Mouse (Mus musculus) heart, embryonic 13.5 days (tissue): ENCODE measurements at regions not wholly inside any gene's neighbourhood (a gene's known extent, or its start where the extent isn't known, plus 50 kb on each side); places are given as distances from the start of the nearest gene placed in this dataset.

ENCODE experiments used
- ATAC-seq: fragments of 200-750 bp; cut with Nextera tagmentation; 2 replicates; pipeline ENCODE4 v1.8.0; 2017; ENCODE audit warnings: moderate TSS enrichment; ENCODE audit not compliant: insufficient number of reproducible peaks, low FRiP score, low TSS enrichment; ENCODE audit errors: extremely low read depth
- H3K27ac ChIP-seq: fragments of 300-500 bp; sonication (generic); replicated peaks from 2 replicates; pipeline ENCODE4 v1.5.1; 2015; ENCODE audit warnings: moderate library complexity, mild to moderate bottlenecking, inconsistent platforms
- H3K27me3 ChIP-seq: fragments of 300-500 bp; sonication (generic); replicated peaks from 2 replicates; pipeline ENCODE4 v1.6.1; 2015; ENCODE audit warnings: mild to moderate bottlenecking, inconsistent platforms
- H3K36me3 ChIP-seq: fragments of 300-500 bp; sonication (generic); 2 replicates; pipeline ENCODE4 v1.6.1; 2015; ENCODE audit warnings: mild to moderate bottlenecking, inconsistent platforms
- H3K4me1 ChIP-seq: fragments of 300-500 bp; sonication (generic); 2 replicates; pipeline ENCODE4 v1.6.1; 2015; ENCODE audit warnings: inconsistent platforms
- H3K4me2 ChIP-seq: fragments of 300-500 bp; sonication (generic); 2 replicates; pipeline ENCODE4 v1.6.1; 2015; ENCODE audit warnings: inconsistent platforms, mild to moderate bottlenecking, moderate library complexity
- H3K4me3 ChIP-seq: fragments of 300-500 bp; sonication (generic); 2 replicates; pipeline ENCODE4 v1.5.1; 2015; ENCODE audit warnings: moderate library complexity, mild to moderate bottlenecking, inconsistent platforms
- H3K9ac ChIP-seq: fragments of 300-500 bp; sonication (generic); 2 replicates; pipeline ENCODE4 v1.6.1; 2015; ENCODE audit warnings: inconsistent platforms, mild to moderate bottlenecking, moderate library complexity
- H3K9me3 ChIP-seq: fragments of 300-500 bp; sonication (generic); 2 replicates; pipeline ENCODE4 v1.6.1; 2016; ENCODE audit warnings: inconsistent platforms
- WGBS: fragments of 180-500 bp; shearing (Covaris S2); methylation state at CpG from one replicate; pipeline ENCODE4 v1.1.7; 2015; ENCODE audit warnings: mixed read lengths; 5-methylcytosine and 5-hydroxymethylcytosine counted together

DNA sequence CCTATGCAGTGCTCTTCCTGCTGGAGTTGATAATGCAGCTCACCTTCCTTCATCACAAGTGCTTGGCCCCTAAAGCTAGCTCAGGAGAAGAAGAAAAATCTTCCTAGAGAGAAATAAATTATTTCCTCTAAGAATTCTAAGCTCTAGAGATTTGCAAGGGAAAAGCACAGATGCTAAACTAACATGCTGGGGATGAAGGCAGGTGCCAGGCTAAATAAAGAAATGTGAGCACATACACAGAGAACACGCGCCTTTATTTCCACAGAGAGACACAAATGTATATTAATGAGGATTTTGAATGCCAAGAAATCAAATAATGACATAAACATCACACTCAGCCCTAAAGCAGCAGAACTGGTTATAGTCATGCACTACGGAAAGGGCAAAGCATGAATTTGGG, 229.5 kb upstream of the Mamld1 start:
- H3K27me3 ChIP-seq: no peaks in the 10 kb centered on the region
- no peak for ATAC-seq
- no peak overlapping the region for H3K27ac ChIP-seq
- no peaks in the 10 kb centered on the region for H3K36me3 ChIP-seq
- H3K4me1 ChIP-seq: peaks cover 21% of the 10 kb centered on the region
- 86% methylated on average over 3 of the region's 3 CpGs for WGBS
- no peak overlapping the region for H3K4me2 ChIP-seq
- no peak overlapping the region for H3K4me3 ChIP-seq
- H3K9me3 ChIP-seq: no peaks in the 10 kb centered on the region
- no peak overlapping the region for H3K9ac ChIP-seq

DNA sequence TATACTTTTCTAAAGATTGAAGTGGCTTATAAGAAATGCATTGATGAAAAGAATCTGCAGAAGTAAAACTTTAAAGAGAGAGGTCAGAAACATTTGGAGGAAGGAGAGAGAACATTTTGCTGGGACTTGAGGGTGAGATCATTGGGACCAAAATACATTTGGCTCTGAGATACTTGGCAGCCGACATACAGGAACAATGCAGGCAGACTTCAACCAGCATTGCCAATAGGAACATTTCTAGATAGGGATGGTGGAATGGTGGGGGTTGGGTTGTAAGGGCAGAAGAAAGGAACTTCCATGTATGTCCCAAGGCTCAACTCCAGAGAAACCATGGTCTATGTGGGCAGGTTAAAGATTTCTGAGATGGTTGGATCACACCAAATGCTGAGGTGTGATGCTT, 232.3 kb upstream of the Mamld1 start:
- WGBS: 19% methylated on average over 1 of the region's 1 CpGs
- H3K4me3 ChIP-seq: no peak overlapping the region
- no peaks in the 10 kb centered on the region for H3K9me3 ChIP-seq
- no peak overlapping the region for H3K9ac ChIP-seq
- ATAC-seq: no peak
- no peaks in the 10 kb centered on the region for H3K27me3 ChIP-seq
- H3K4me1 ChIP-seq: peaks cover 21% of the 10 kb centered on the region
- peak overlapping the region; percentile 54 for H3K27ac ChIP-seq
- no peaks in the 10 kb centered on the region for H3K36me3 ChIP-seq
- H3K4me2 ChIP-seq: no peak overlapping the region

DNA sequence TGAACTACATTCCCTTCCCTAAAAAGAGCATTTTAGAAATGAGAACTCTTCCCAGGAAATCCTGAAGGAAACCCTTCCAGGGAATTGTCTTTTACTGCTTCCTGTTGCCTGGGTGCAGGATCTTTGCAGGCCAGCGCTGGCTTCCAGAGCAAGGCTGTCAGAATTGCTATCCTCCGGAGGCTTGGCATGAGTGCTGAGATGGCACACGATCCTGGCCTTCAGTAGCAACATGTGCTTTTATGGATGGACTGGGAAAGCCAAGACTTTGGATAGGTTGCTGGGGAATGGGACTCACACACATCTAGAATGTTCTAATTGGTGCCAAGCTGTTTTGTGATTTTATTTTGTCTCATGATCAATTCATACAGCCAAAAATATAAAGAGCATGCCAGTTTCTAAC, 233.4 kb upstream of the Mamld1 start:
- H3K27ac ChIP-seq: no peak overlapping the region

DNA sequence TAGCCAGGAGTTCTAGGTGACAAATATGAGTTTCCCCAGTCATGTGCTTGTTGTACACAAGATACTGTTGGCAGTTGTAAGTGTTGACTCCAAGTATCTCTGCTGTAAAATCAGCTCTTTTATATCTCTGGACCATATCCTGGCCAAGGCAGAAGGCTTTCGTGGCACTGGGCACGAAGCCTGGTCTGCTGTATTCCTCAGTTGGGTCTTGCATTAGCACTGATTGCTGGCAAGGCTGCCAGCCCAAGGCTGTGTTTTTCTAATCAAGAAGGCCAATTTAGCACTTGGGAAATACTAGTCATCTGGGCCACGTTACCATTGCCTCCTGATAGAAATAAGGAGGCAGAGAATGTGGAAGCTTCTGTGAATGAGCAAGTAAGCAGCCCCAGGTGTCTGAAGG, 258.3 kb upstream of the Mamld1 start:
- WGBS: 62% methylated on average over 3 of the region's 3 CpGs
- ATAC-seq: no peak
- Histone ChIP-seq H3K4me3 (no peak overlapping the region), H3K9me3 (no peaks in the 10 kb centered on the region), H3K27ac (no peak overlapping the region), H3K27me3 (0 out of 2 replicates have a peak, but pooled peaks cover 3% of the 10 kb centered on the region), H3K4me1 (no peaks in the 10 kb centered on the region), H3K9ac (no peak overlapping the region), H3K4me2 (no peak overlapping the region), H3K36me3 (no peaks in the 10 kb centered on the region)

More for the DNA sequence above, 233.4 kb upstream of the Mamld1 start:
- no peaks in the 10 kb centered on the region for H3K27me3 ChIP-seq
- no peaks in the 10 kb centered on the region for H3K9me3 ChIP-seq
- no peak overlapping the region for H3K4me2 ChIP-seq
- no peak for ATAC-seq
- H3K36me3 ChIP-seq: no peaks in the 10 kb centered on the region
- H3K4me3 ChIP-seq: no peak overlapping the region
- WGBS: 56% methylated on average over 3 of the region's 3 CpGs
- H3K4me1 ChIP-seq: peaks cover 21% of the 10 kb centered on the region
- H3K9ac ChIP-seq: no peak overlapping the region

DNA sequence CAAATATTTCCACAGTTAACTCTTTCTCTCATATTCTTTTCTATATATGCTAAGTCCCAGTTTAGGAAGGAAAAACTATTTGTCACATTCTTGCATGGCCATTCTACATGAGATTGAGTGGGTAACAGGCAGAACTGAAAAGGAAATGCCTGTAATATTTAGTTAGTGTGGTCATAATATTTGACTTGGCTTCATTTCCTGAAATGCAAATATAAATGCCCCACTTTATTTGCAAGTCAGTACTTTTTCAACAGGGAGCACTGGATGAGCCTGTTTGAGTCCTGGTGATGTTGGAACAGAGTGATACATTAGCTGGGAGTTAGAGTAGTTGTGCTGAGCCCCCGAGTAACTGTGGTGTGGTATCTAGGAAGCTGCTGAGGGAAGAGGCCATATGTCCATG, 285.9 kb upstream of the Tmem185a start:
- ATAC-seq: no peak
- H3K9ac ChIP-seq: no peak overlapping the region

DNA sequence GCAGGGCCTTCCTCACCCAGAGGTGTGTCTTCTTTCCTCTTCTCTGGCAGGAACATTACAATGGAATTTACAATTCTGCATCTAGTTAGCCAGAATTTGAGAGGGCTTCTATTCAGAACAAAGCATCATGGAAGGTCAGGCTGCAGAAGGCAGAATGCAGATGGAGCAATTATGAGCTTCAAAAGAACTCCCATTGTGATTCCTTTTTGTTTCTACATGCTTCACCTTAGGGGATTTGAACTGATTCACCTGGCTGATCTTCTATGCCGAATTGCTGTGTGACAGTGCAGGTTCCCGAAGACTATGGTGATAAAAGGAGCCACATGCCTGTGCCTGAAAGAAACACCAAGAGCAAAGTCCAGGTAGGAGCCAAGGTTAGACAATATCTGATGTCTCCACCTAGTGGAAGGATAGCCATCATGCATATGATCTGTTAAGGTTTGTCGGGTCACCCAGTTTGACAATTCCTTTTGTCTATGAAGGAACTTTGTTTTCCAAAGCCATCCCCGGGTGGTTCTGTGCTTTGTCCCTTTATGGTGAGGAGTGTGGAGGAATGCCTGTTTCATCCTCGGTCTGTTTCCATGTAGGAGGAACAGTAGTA, 236.1 kb upstream of the Tmem185a start:
- Histone ChIP-seq H3K4me3 (no peak overlapping the region), H3K27ac (no peak overlapping the region), H3K9me3 (no peaks in the 10 kb centered on the region), H3K9ac (no peak overlapping the region), H3K4me1 (no peaks in the 10 kb centered on the region), H3K4me2 (no peak overlapping the region), H3K36me3 (no peaks in the 10 kb centered on the region), H3K27me3 (no peaks in the 10 kb centered on the region)
- ATAC-seq: no peak
- WGBS: 54% methylated on average over 5 of the region's 5 CpGs

More for the DNA sequence above, 285.9 kb upstream of the Tmem185a start:
- Histone ChIP-seq H3K27ac (no peak overlapping the region), H3K27me3 (no peaks in the 10 kb centered on the region; the same call in 1 of the 2 replicates), H3K4me3 (no peak overlapping the region), H3K9me3 (no peaks in the 10 kb centered on the region), H3K4me2 (no peak overlapping the region), H3K36me3 (no peaks in the 10 kb centered on the region), H3K4me1 (no peaks in the 10 kb centered on the region)
- WGBS: 60% methylated on average over 1 of the region's 1 CpGs

DNA sequence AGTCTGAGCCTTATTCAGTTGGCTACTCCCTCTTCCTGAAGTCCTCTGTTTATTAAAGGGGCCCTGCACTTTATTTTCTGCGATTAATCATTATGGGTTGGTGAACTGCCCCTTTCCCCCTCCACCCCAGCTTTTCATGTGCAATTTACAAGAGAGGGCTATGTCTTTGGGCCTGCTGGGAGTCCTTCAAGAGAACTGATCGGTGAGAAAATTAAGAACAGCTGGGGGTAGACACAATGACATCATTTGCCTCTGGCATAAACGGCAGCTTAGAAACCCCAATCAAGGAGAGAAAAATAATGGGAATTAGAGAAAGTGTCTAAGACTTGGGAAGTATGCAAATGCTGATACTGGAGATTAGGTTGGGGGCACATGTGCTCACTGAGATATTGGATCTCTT, 205.2 kb upstream of the Tmem185a start:
- ATAC-seq: no peak
- Histone ChIP-seq H3K9me3 (no peaks in the 10 kb centered on the region), H3K27ac (no peak overlapping the region), H3K36me3 (no peaks in the 10 kb centered on the region), H3K27me3 (no peaks in the 10 kb centered on the region), H3K9ac (no peak overlapping the region), H3K4me2 (no peak overlapping the region), H3K4me1 (no peaks in the 10 kb centered on the region), H3K4me3 (no peak overlapping the region)
- WGBS: 70% methylated on average over 3 of the region's 3 CpGs

DNA sequence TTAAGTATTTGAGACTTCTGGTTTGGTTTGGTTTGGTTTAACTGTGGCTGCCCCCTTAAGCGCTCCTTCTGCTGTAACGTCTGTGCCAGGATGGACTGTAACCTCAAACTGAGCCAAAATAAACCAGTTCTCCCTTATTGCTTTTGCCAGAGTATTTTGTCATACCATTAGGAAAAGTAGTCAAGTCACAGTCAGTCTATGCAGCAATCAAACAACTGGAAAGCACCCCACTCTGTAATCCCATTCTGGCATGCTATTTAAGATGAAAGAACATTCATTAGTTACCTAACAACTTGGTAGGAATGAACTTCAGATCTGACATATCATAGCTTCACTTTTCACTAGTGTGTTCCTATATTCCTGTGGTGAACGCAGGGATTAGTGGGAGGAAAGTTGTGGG, 190.1 kb upstream of the Tmem185a start:
- WGBS: 73% methylated on average over 3 of the region's 3 CpGs
- no peak overlapping the region for H3K27ac ChIP-seq

More for the DNA sequence above, 190.1 kb upstream of the Tmem185a start:
- Histone ChIP-seq H3K9me3 (no peaks in the 10 kb centered on the region), H3K4me3 (no peak overlapping the region), H3K36me3 (no peaks in the 10 kb centered on the region), H3K4me1 (no peaks in the 10 kb centered on the region), H3K4me2 (no peak overlapping the region), H3K27me3 (no peaks in the 10 kb centered on the region), H3K9ac (no peak overlapping the region)
- no peak for ATAC-seq
